Mouse (Mus musculus): ENCODE measurements at regions not wholly inside any gene's neighbourhood (a gene's known extent, or its start where the extent isn't known, plus 50 kb on each side); places are given as distances from the start of the nearest gene placed in this dataset.

DNA sequence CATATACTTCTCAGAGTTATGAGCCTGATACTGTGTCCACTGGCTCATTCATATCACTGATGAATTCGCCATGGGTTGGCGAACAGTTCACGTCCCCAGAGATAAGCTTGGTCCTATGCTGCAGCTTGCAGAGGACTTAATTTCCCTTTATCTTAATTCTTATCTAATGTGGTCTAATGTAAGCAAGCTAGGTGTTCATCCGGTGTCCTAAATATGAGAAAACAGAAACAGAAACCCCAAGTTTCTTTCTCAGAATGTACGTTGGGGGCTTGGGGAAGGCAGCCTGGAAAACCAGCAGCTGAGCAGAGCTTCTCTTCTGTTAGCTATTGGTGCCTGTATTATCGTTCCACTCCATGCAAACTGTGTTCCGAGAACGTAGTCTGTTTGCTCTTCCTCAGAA is 170.1 kb downstream of the 1700064H15Rik start:
- DNase-seq, result no peak

DNA sequence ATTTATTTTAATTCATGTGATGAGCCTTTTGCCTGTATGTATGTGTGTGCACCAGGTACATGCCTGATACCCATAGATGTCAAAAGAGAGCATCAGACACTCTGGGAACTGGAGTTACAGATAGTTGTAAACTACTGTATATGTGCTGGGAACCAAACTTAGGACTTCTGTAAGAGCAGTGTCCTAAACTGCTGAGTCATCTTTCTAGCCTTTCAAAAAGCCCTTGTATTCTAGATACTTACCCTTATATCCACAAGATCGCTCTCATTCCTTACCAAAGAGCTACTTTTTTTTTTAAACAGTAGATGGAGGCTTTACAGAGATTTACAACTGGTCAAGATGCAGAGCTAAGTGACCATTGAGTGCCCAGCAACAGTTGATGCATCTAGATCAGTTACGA is 171.0 kb downstream of the 1700064H15Rik start:
- DNase-seq, result no peak

DNA sequence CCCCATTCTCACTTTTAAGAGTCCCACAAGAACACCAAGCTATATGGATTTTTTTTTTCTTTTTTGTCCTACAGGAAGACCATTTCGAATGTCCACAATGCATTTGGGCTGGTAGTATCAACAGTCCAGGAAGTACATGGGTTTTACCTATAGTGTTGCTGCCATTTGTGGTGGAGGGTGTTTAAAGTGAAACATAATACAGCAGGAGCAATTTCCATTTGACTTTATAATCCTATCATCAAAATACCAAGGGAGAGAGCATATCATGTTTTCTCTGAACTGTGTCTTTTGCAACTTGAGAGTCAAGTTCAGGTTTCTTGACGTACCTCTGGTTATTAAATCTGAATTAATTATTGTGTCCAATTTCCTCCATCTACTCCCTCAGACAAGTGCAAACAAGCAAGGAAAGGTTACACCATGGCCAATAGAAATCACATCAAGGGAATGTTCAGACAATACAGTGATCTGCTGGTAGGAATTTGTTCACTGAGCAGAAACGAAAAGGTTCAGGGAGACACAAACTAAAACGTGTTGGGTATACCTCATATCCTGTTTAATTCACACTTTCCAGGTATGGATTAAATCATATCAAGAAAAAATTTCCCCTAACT is 172.5 kb downstream of the 1700064H15Rik start:
- no peak for DNase-seq

DNA sequence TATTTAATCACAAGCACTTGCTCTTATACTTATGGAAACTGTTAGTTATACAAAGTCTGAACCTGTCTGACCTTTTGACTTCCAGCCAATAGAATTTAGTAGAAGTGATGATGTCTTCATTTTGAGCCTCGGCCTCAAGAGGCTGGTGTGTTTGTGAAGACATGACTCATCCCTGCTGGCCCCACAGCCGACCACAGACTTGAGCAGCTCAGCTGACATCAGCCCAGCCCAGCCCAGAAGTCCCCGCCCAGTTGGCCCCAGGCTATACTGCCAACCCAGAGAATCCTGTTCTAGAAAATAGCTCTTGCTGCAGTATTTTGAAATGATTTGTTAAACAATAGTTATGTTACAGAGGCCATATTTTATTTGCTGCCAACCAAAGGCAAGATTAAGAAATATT is 177.5 kb downstream of the 1700064H15Rik start:
- no peak for DNase-seq

DNA sequence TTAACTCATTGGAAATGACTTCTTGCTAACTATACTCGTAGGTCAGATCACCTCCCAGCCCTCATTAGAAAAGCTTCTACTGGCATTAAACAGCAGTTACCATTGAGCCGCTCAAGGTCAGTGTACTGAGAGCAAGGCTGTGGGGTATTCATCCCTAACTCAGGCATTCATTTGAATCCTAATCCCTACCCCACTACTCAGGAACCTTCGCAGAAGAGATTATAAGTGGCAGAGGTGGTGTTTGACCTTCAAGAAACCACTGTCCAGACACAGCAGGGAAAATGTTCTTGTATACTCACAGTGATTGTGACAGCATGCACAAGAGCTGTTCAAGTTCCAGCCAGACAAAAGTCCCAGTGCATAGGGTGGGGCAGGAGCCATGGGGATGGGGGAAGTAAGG is 179.5 kb downstream of the 1700064H15Rik start:
- no peak for DNase-seq

DNA sequence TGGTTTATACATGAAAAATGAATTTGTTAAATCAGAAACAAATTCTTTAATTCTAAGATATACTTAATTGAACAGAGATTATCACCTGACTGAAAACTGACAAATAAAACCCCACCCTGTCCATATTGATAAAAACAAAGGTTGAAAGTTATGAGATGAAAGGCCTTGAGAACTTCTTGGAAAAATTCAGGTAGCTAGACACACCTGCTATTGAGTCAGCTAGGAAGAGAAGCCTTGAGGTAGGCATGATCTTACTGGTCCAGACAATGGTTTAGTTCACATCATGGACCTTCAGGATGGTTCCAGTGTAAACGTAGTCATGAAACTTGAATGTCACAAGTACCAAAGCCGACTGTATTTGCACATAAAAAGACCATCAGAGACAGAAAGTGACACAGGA is 180.3 kb downstream of the 1700064H15Rik start:
- no peak for DNase-seq

DNA sequence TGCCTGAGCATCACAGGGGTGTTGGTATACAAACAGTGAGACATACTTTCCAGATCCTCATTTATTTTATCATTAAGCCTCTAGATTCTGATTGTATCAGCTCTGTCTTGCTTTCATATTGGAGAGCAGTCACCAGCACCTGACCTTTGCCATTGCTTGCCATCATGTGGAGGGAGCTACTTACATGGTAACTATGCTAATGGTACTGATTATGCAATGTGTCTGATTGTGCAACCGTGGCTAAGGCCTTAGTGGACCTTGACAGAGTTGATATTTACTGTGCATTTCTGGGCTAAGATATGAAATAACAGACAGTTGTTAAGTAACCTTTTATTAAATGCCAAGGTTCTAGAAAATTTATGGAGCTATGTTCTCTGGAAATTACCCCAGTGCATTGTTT is 180.7 kb downstream of the 1700064H15Rik start:
- no peak for DNase-seq

DNA sequence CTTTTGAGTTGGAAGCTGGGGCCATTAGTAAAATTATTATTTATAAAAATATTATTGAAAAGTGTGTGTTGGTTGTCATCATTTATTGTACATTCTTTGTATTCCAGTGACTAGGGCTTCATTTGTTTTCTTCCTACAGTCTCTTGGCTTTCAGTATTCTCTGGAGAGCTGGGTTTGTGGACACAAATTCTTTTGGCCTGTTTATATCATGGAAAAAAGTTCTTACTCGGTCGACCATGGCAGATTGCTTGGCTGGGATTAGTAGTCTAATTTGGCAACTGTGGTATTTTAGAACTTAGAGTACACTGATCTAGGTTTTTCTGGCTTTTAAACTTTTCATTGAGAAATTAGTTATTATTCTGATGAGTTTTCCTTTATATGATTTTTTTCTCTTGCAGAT is 183.6 kb downstream of the 1700064H15Rik start:
- no peak for DNase-seq

DNA sequence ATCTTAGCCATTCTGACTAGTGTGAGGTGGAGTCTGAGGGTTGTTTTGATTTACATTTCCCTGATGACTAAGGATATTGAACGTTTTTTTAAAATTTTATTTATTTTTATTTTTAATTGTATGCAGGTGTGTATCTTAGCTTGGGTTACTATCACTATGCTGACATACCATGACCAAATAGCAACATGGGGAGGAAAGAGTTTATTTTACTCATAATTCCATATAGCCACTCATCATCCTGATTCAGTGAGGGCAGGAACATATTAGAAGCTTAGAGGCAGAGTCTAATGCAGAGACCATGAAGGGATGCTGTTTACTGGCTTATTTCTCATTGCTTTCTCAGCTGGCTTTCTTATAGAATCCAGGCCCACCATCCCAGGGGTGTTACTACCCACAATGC is 186.7 kb downstream of the 1700064H15Rik start:
- DNase-seq, result no peak

DNA sequence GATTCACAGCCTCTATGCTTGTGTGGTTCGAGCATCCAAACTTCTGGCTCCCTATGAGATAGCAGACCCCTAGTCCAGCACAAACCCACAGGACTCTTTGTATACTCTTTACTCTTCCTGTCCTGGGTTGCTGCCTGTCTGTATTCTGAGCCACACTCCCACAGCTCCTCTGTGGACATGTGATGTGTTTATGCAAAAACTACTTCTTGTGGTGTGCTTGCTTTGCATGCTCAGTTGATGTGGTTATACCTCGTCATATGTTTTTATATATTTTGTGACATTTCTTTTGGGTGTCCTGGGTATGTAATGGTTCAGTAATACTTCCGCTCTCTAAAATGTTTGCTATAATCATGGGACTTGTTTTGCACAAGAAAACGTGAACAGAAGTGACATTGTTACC is 198.3 kb downstream of the 1700064H15Rik start:
- no peak for DNase-seq

DNA sequence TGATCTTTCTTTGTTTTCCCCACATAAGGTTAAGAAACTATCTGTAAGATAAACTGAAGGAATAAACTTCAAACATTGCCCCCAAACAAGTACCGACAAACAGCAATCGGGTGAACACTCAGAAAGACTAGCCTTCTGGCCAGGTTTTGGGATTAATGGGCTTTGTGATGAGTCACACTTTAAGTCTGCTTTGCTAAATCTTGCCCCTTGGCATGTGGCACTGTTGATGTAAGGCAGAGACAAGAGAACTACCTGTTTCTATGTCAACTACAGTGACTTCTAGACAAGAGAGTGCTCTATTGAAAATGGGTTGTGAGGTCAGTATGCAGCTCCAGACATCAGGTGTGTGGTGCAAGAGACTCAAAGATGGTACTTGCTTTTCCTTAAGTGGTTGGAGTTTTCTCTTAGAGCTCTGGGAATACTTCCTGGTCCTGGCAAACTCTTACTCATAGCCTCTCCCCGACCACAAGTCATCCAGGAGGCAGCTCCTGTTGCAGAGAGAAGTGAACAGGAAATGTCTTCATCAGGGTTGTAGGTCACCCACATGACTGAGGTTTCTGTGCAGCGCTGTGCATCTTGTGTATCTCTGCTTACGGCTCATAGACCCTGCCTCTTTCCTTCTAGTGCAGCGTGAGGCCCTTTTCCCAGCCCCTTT is 198.9 kb downstream of the 1700064H15Rik start:
- DNase-seq, result no peak

DNA sequence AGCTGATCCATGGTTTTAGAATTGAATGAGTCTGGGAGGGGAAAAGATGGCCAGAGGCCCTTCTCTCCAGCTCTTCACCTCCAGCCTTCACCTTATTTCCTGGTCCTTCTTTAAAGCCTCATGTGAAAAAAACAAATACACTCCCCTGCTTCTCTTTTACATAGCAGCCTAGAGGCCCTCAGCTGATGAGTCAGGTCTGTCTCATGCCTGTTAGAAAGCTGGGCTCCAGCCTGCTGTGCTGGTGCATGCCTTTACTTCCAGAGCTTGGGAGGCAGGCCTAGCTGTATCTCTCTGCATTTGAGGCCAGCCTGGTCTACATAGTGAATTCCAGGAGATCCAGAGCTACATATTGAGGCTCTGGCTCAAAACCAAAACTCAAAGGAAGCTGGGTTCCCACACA is 199.5 kb downstream of the 1700064H15Rik start:
- no peak for DNase-seq

DNA sequence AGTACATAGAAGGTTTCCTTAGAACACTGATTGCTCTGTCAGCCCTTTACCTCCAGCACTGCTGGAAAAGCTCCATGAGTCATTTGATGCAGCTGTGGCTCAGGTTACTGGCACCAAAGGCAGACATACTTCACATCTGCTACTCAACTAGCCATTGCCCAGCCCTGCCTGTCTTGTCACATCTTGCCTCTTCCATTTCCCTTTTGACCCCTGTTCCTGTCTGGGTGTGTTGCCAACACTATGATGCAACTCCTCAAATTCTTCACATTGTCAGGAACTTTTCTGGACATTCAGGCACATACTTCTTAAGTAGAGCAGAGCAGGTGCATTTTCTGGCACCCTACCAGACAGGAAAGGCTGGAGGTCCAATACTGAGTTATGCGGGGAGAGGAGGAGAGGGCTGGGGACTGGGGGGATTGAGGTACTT is 202.3 kb downstream of the 1700064H15Rik start:
- DNase-seq, result no peak

DNA sequence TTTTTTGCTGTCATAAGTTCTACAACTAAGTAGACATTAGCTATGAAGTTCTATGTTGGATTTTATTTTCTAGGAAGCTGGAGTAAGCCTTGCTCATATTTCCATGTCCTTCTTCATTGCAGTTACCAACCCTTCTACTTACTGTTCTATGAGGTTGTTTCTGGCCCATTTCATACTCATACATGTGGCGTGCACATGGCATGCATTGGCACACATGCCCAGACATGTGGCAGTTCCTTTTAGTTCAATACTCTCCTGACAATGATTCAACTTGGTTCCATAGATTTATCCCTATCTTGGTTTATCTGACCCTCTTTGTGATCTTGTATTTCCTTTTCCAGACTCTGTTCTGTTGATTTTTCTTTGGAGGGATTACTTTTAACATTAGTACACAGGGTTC is 203.2 kb downstream of the 1700064H15Rik start:
- DNase-seq, result no peak

DNA sequence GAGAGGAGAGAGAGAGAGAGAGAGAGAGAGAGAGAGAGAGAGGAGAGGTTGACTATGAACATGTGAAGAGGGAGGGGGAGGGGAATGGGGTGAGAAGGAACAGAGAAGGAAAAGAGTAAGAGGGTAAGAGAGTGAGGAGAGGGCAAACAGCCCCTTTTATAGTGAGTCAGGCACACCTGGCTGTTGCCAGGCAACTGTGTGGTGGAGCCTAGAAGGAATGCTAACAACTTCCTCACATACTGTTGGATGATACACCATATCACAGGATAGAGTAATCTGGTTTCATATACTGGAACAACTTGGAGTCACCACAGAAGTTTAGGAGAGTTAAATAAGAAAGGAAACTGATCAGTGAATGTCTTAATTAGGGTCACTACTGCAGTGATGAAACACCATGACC is 204.1 kb downstream of the 1700064H15Rik start:
- DNase-seq, result no peak

DNA sequence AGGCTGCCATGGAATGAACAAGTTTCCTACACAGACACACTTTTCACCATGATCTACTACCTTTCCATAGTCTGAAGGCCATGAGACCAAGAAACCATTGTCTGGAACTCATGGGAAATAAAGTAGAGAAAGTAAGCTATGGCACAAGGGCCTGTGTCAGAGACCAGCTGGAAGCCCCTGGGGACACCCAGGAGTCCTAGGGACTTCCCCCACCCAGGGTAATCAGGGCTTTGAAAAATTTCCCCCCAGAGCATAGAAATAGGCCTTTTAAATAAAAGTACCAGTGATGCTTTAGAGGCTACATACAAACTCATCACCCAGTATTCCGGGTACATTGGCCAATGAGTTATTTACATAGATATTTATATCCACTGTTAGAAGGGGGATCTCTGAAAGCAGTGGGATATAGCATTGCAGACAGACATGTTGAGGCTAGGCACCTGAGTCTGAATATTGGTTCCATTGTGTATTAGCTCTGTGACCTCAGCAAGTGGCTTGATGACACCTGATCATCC is 207.0 kb downstream of the 1700064H15Rik start:
- DNase-seq, result no peak

DNA sequence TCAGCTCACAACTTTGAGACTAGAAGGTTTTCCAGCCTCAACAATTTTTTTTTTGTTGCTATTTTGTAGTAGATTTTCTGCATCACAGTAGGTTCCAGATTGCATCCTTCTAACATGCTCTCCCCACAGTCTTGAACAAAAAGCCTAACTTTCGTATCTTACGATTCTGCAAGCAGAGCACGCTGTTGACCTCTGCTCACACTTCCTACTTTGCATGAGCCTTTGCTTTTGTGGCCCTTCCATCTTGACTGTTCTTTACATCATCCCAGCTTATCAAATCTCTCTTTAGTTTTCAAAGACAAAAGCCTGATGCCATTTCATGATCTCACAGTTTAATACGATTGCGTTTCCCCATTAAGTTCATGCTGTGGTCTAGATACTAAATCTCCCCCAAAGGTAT is 207.6 kb downstream of the 1700064H15Rik start:
- DNase-seq, result no peak

DNA sequence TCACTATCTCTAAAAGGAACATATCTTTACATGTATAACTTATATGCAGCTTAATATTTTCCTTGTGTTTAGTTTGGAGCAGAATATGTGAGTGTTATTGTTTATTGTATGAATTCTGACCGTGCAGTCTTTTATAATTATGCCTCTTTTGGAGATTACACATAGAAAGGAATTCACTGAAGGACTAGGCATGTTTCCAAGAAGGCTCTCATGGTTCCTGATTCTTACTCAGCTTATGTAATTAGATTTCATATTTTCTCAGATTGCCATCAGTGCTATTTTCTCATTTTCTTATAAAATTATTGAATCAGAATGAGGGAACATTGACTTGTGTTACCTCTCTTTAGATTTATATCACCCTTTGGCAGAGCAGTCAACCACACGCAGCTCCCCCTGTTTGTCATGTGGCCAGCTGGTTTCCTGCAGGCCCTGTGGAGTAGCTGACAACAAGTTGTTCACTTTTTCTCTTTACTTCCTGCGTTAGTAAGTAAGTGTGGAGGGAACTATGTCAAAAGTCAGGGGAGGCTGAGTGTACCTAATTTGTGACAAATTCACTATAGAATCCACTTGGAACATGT is 217.4 kb downstream of the 1700064H15Rik start:
- DNase-seq, result no peak

DNA sequence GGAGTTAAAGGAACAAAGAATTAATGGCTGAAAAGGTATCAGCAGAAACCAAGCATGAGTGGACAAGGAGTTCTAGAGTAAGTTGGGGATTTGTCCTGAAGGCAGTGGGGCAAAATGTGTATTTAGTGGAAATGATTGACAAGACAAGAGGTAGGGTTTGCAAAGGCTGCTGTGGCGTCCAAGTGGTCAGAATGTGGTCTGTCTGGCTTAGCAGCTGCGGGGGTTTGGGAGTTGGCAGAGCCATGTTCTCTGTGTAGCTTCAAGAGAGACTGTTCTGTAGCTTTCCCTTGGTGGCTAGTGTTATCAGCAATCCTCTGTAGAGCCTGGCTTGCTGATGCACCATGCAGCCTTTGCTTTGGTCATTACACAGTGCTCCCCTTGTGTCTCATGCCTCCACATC is 220.2 kb downstream of the 1700064H15Rik start:
- no peak for DNase-seq

DNA sequence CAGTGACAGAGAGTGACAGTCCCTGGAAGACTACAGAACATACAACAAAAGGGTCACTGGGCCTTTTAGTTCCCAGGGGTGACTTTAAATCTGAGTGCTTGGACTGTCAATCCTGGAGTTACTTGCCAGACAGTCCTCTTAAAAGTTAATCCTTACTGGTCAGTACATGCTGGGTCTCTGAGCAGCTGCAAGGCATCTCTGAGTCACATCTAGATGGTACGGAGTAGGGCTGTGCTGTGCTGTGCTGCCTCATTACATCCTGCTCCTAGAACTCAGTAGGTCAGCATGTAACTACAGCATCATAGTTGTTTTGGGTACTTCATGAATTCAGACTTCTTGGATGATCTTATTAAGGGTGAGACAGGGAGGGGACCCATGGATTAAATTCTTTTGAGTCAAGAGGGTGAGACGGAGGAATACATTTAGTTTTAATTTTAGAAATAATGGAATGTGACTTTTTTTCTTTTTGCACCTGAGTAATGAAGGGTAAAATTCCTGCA is 220.8 kb downstream of the 1700064H15Rik start:
- no peak for DNase-seq

DNA sequence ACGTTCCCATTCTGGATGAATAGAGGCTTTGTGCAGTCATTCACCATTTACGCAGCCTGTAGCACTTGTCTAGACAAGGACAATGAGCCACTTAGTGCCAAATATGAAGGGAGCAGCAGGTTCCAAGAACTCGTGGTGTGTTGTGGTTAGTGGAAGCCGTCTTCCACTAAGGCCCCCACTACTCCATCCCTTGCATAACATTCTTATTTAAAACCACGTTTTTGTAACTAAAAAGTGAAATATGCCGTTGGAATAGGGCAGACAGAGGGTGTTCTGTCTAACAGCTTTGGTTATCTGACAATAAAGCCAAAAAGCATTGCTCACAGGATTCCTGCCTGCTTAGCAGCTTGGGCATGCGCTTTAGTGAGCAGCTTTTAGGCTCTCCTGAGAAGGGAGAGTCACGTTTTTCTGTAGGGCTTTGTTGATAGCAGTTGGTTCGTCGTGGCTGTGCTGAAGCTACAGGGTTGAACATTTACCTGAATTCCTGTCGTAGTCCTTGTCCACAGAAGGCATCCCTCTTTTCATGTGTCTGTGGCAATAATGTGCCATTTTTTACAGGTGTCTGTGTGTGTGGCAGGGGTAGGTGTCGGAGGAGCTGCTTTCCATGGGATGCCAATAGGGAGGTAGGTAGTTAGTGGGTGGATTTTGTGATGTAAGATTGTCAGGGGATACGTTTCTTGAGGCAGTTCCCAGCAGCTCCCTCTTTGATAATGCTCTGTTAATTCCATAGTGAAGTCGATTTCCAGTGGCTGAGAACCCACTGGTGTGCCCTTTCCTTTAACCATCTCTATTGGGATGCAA is 221.9 kb downstream of the 1700064H15Rik start:
- peak; percentile 25 for DNase-seq

DNA sequence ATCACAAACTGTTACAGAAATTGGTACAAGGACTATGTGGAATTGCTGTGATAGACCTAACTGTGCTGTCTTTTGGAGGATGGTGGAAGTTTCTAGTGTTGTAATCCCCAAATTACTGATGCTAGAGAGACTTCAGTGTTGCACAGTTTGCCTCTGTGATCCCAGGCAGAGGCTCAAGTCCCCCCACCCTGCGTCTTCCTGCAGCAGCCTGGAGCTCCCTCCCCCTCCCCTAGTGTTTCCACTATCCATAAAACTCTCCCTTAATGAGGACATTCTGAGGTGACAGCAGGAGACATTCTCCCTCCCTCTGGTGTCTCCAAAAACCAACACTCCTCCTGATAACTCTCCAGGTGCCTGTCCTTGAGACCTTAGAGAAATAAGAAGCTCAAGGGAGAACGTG is 242.8 kb downstream of the 1700064H15Rik start:
- DNase-seq, result no peak

DNA sequence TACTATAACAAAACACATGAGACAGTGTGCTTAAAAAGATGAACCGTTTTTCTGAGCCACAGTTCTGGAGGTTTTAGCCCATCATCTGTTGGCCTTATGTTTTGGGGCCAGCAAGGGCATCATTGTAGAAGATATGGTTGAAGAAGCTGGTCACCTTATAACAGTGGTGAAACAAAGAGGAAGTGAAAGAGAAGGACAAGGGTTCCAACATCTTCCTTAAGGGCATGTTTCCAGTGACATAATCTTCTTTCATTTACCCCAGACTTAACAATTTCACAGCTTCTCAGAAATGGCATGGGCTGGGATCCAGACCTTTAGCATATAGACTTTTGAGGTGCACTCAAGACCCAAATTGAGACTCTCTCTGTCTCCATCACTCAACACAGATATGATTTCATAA is 259.5 kb downstream of the 1700064H15Rik start:
- DNase-seq, result no peak
